Mouse (Mus musculus) heart, embryonic 13.5 days (tissue): ENCODE data around the gene Nicn1. TPM values are rescaled to one million over a fixed set of nuclear protein-coding genes. Genes with fewer than 3 reads are reported as not detected.
A peak's percentile ranks its signal among the peaks of the same experiment; 100 is the strongest.

Experiments used
- ATAC-seq: fragments of 200-750 bp; cut with Nextera tagmentation; 2 replicates; pipeline ENCODE4 v1.8.0; 2017; ENCODE audit warnings: moderate TSS enrichment; ENCODE audit not compliant: insufficient number of reproducible peaks, low FRiP score, low TSS enrichment; ENCODE audit errors: extremely low read depth
- H3K27ac ChIP-seq: fragments of 300-500 bp; sonication (generic); replicated peaks from 2 replicates; pipeline ENCODE4 v1.5.1; 2015; ENCODE audit warnings: moderate library complexity, mild to moderate bottlenecking, inconsistent platforms
- H3K27me3 ChIP-seq: fragments of 300-500 bp; sonication (generic); replicated peaks from 2 replicates; pipeline ENCODE4 v1.6.1; 2015; ENCODE audit warnings: mild to moderate bottlenecking, inconsistent platforms
- H3K36me3 ChIP-seq: fragments of 300-500 bp; sonication (generic); 2 replicates; pipeline ENCODE4 v1.6.1; 2015; ENCODE audit warnings: mild to moderate bottlenecking, inconsistent platforms
- H3K4me1 ChIP-seq: fragments of 300-500 bp; sonication (generic); 2 replicates; pipeline ENCODE4 v1.6.1; 2015; ENCODE audit warnings: inconsistent platforms
- H3K4me2 ChIP-seq: fragments of 300-500 bp; sonication (generic); 2 replicates; pipeline ENCODE4 v1.6.1; 2015; ENCODE audit warnings: inconsistent platforms, mild to moderate bottlenecking, moderate library complexity
- H3K4me3 ChIP-seq: fragments of 300-500 bp; sonication (generic); 2 replicates; pipeline ENCODE4 v1.5.1; 2015; ENCODE audit warnings: moderate library complexity, mild to moderate bottlenecking, inconsistent platforms
- H3K9ac ChIP-seq: fragments of 300-500 bp; sonication (generic); 2 replicates; pipeline ENCODE4 v1.6.1; 2015; ENCODE audit warnings: inconsistent platforms, mild to moderate bottlenecking, moderate library complexity
- H3K9me3 ChIP-seq: fragments of 300-500 bp; sonication (generic); 2 replicates; pipeline ENCODE4 v1.6.1; 2016; ENCODE audit warnings: inconsistent platforms
- WGBS: fragments of 180-500 bp; shearing (Covaris S2); methylation state at CpG from one replicate; pipeline ENCODE4 v1.1.7; 2015; ENCODE audit warnings: mixed read lengths; 5-methylcytosine and 5-hydroxymethylcytosine counted together
- polyA plus RNA-seq: library from polyadenylated mRNA; unstranded; fragments of >200 nt; fragmentation: Nextera tagmentation; extraction: Ambion mirVana; gene quantifications from 2 replicates; pipeline ENCODE4 v1.2.1, GENCODE M21; 2015

The Nicn1 gene
- polyA plus RNA-seq, 1 experiment from 2014 or later, result 24.3 TPM

GRCm38 (mm10) chr9:108339886-108340257 is 49.6 kb downstream of the Nicn1 start:
- Histone ChIP-seq H3K36me3 (peaks cover 28% of the 10 kb centered on the region), H3K9ac (peak overlapping the region; percentile 97), H3K4me2 (peak overlapping the region; percentile 87), H3K27ac (peak overlapping the region; percentile 97), H3K4me3 (peak overlapping the region; percentile 87), H3K9me3 (no peaks in the 10 kb centered on the region), H3K4me1 (peaks cover 37% of the 10 kb centered on the region), H3K27me3 (no peaks in the 10 kb centered on the region)
- WGBS, result 7% methylated on average over 20 of the region's 20 CpGs
- ATAC-seq, result no peak

GRCm38 (mm10) chr9:108340258-108341138 is 50.3 kb downstream of the Nicn1 start:
- Histone ChIP-seq H3K36me3 (peaks cover 21% of the 10 kb centered on the region), H3K4me1 (peaks cover 37% of the 10 kb centered on the region), H3K27ac (peak overlapping the region; percentile 97), H3K27me3 (no peaks in the 10 kb centered on the region), H3K4me3 (peak overlapping the region; percentile 87), H3K4me2 (peak overlapping the region; percentile 87), H3K9me3 (no peaks in the 10 kb centered on the region), H3K9ac (peak overlapping the region; percentile 97)
- WGBS, result 45% methylated on average over 10 of the region's 10 CpGs
- peak; percentile 4; the same call in 1 of the 2 replicates for ATAC-seq

- H3K9ac ChIP-seq, result peak overlapping the region; percentile 97
Measured at GRCm38 (mm10) chr9:108341139-108341475, 50.9 kb downstream of the Nicn1 start.

GRCm38 (mm10) chr9:108341801-108342200 is 51.6 kb downstream of the Nicn1 start:
- no peak for ATAC-seq
- Histone ChIP-seq H3K4me3 (peak overlapping the region; percentile 87), H3K9ac (peak overlapping the region; percentile 97; the same call in 1 of the 2 replicates), H3K27ac (peak overlapping the region; percentile 97), H3K9me3 (no peaks in the 10 kb centered on the region), H3K27me3 (no peaks in the 10 kb centered on the region), H3K4me1 (peaks cover 44% of the 10 kb centered on the region), H3K4me2 (peak overlapping the region; percentile 87), H3K36me3 (peaks cover 10% of the 10 kb centered on the region)

More at GRCm38 (mm10) chr9:108341139-108341475, 50.9 kb downstream of the Nicn1 start:
- Histone ChIP-seq H3K27ac (peak overlapping the region; percentile 97), H3K4me3 (peak overlapping the region; percentile 87), H3K4me1 (peaks cover 40% of the 10 kb centered on the region), H3K36me3 (peaks cover 15% of the 10 kb centered on the region), H3K9me3 (no peaks in the 10 kb centered on the region), H3K4me2 (peak overlapping the region; percentile 87), H3K27me3 (no peaks in the 10 kb centered on the region)
- ATAC-seq, result no peak
- 80% methylated on average over 5 of the region's 5 CpGs for WGBS

GRCm38 (mm10) chr9:108342301-108342831 is 52.1 kb downstream of the Nicn1 start:
- WGBS, result 49% methylated on average over 5 of the region's 5 CpGs
- peak overlapping the region; percentile 97; the same call in 1 of the 2 replicates for H3K27ac ChIP-seq
- peaks cover 47% of the 10 kb centered on the region for H3K4me1 ChIP-seq
- peak overlapping the region; percentile 87 for H3K4me2 ChIP-seq
- no peak for ATAC-seq
- H3K27me3 ChIP-seq, result no peaks in the 10 kb centered on the region
- peak overlapping the region; percentile 87 for H3K4me3 ChIP-seq
- peaks cover 10% of the 10 kb centered on the region for H3K36me3 ChIP-seq
- H3K9ac ChIP-seq, result peak overlapping the region; percentile 59; the same call in 1 of the 2 replicates
- no peaks in the 10 kb centered on the region for H3K9me3 ChIP-seq

- 91% methylated on average over 3 of the region's 3 CpGs for WGBS
- Histone ChIP-seq H3K27ac (no peak overlapping the region; the same call in 1 of the 2 replicates), H3K36me3 (peaks cover 2% of the 10 kb centered on the region; the same call in 1 of the 2 replicates), H3K4me1 (peaks cover 42% of the 10 kb centered on the region), H3K9me3 (no peaks in the 10 kb centered on the region), H3K4me3 (no peak overlapping the region), H3K4me2 (peak overlapping the region; percentile 33; the same call in 1 of the 2 replicates), H3K9ac (0 out of 2 replicates have a peak overlapping the region, but pooled peaks have one; percentile 19), H3K27me3 (no peaks in the 10 kb centered on the region)
- ATAC-seq, result no peak
Measured at GRCm38 (mm10) chr9:108343331-108343730, 53.1 kb downstream of the Nicn1 start.

- Histone ChIP-seq H3K36me3 (no peaks in the 10 kb centered on the region), H3K27me3 (no peaks in the 10 kb centered on the region), H3K4me2 (peak overlapping the region; percentile 33), H3K27ac (no peak overlapping the region; the same call in 1 of the 2 replicates), H3K9me3 (no peaks in the 10 kb centered on the region), H3K4me3 (no peak overlapping the region), H3K9ac (no peak overlapping the region), H3K4me1 (peaks cover 42% of the 10 kb centered on the region)
- ATAC-seq, result no peak
- 96% methylated on average over 1 of the region's 1 CpGs for WGBS
Measured at GRCm38 (mm10) chr9:108343835-108344234, 53.6 kb downstream of the Nicn1 start.

GRCm38 (mm10) chr9:108344471-108344870 is 54.2 kb downstream of the Nicn1 start:
- no peak for ATAC-seq
- Histone ChIP-seq H3K4me2 (0 out of 2 replicates have a peak overlapping the region, but pooled peaks have one; percentile 16), H3K4me1 (peaks cover 47% of the 10 kb centered on the region), H3K9ac (no peak overlapping the region), H3K4me3 (no peak overlapping the region), H3K36me3 (no peaks in the 10 kb centered on the region), H3K27ac (no peak overlapping the region), H3K27me3 (no peaks in the 10 kb centered on the region), H3K9me3 (no peaks in the 10 kb centered on the region)
- WGBS, result 67% methylated on average over 4 of the region's 4 CpGs

Other genes with a start within 250 kb of the Nicn1 start
- 21.4 and 23.3 TPM in 2 replicates for gene Gmppb, start 241.2 kb upstream of the Nicn1 start, polyA plus RNA-seq
- 1.9 and 2.3 TPM in 2 replicates for gene Amigo3, start 237.3 kb upstream of the Nicn1 start, polyA plus RNA-seq
- 0.20 and 0.59 TPM in 2 replicates for gene Mst1, start 210.0 kb upstream of the Nicn1 start, polyA plus RNA-seq
- 29.4 and 30.9 TPM in 2 replicates for gene Rnf123, start 207.1 kb upstream of the Nicn1 start, polyA plus RNA-seq
- 51.3 and 62.5 TPM in 2 replicates for gene Apeh, start 195.8 kb upstream of the Nicn1 start, polyA plus RNA-seq
- 0.32 and 0.36 TPM in 2 replicates for gene Bsn, start 100.0 kb upstream of the Nicn1 start, polyA plus RNA-seq
- 136 and 138 TPM in 2 replicates for gene Dag1, start 26.5 kb upstream of the Nicn1 start, polyA plus RNA-seq
- 10.9 and 12.9 TPM in 2 replicates for gene Amt, start 6.4 kb downstream of the Nicn1 start, polyA plus RNA-seq
- 332 and 341 TPM in 2 replicates for gene Rhoa, start 15.7 kb downstream of the Nicn1 start, polyA plus RNA-seq
- 31.2 and 32.6 TPM in 2 replicates for gene Tcta, start 15.7 kb downstream of the Nicn1 start, polyA plus RNA-seq
- gene Gpx1, start 48.5 kb downstream of the Nicn1 start, polyA plus RNA-seq, result 825 and 854 TPM in 2 replicates
- gene Usp4, start 57.4 kb downstream of the Nicn1 start, polyA plus RNA-seq, result 80.6 and 86.7 TPM in 2 replicates
- gene 1700102P08Rik, start 102.4 kb downstream of the Nicn1 start, polyA plus RNA-seq, result 0.21 and 0.39 TPM in 2 replicates
- gene Ccdc36, start 138.1 kb downstream of the Nicn1 start, polyA plus RNA-seq, result 0.71 and 0.80 TPM in 2 replicates
- not detected in 2 replicates for gene BC048562, start 146.1 kb downstream of the Nicn1 start, polyA plus RNA-seq
- 36.3 and 42.7 TPM in 2 replicates for gene Ccdc71, start 170.1 kb downstream of the Nicn1 start, polyA plus RNA-seq
- 90.6 and 106 TPM in 2 replicates for gene Klhdc8b, start 171.2 kb downstream of the Nicn1 start, polyA plus RNA-seq
- 45.3 and 49.0 TPM in 2 replicates for gene Lamb2, start 189.3 kb downstream of the Nicn1 start, polyA plus RNA-seq
- 51.4 and 55.9 TPM in 2 replicates for gene Usp19, start 200.2 kb downstream of the Nicn1 start, polyA plus RNA-seq
- 62.2 and 69.0 TPM in 2 replicates for gene Qars, start 217.3 kb downstream of the Nicn1 start, polyA plus RNA-seq
- gene Qrich1, start 226.4 kb downstream of the Nicn1 start, polyA plus RNA-seq, result 81.2 and 81.7 TPM in 2 replicates